Mouse (Mus musculus): ENCODE measurements around the gene Dcst1. TPM values are rescaled to one million over a fixed set of nuclear protein-coding genes. Genes with fewer than 3 reads are reported as not detected.

Dcst1 gene
- polyA plus RNA-seq (2012; fragmentation: generic; extraction: Trizol): 0.20 TPM
- long read RNA-seq, experiment 1: 0 reads
- long read RNA-seq, experiment 2: 0 reads

GRCm38 (mm10) chr3:89365153-89365485 lies at the start of gene Dcst1:
Gene Dcst1, minus strand, starts transcription at chr3:89365253.
- H3K79me3 ChIP-seq (ENCODE audit: low read depth): no peaks in the 10 kb centered on the region
- no peak within 1 kb of the TSS for H3K4me3 ChIP-seq (ENCODE audit: insufficient read depth, poor library complexity, severe bottlenecking)
- no peaks in the 10 kb centered on the region for H3K36me3 ChIP-seq (ENCODE audit: control insufficient read depth, insufficient read depth)
- H3K79me2 ChIP-seq (ENCODE audit: control insufficient read depth, insufficient read depth): no peaks in the 10 kb centered on the region
- peaks cover 41% of the 10 kb centered on the region for H3K27me3 ChIP-seq (ENCODE audit: control insufficient read depth, insufficient read depth, insufficient read length)
- TF ChIP-seq FOSL1 (IDR thresholded peaks at IDR 0.05; ENCODE audit: insufficient read depth, low read length, poor library complexity, severe bottlenecking): no peak
- no peak for TF ChIP-seq CTCF (IDR thresholded peaks at IDR 0.05; ENCODE audit: control insufficient read depth, insufficient read depth, insufficient read length)
- TF ChIP-seq USF1 (IDR thresholded peaks at IDR 0.05; ENCODE audit: low read depth): no peak
- no peak for TF ChIP-seq CEBPB (IDR thresholded peaks at IDR 0.05; ENCODE audit: low read depth)
- TF ChIP-seq MAX (IDR thresholded peaks at IDR 0.05): no peak
- TF ChIP-seq MYOG (IDR thresholded peaks at IDR 0.05; ENCODE audit: control insufficient read depth, extremely low read depth, insufficient read length): no peak
- no peak for TF ChIP-seq MYOD1 (IDR thresholded peaks at IDR 0.05; ENCODE audit: control insufficient read depth, insufficient read length, low read depth)
- no peak within 1 kb of the TSS for H3ac ChIP-seq (ENCODE audit: control insufficient read depth, insufficient read length, low read depth)

- H3K79me3 ChIP-seq (ENCODE audit: low read depth): peaks cover 20% of the 10 kb centered on the region
- H3K36me3 ChIP-seq (ENCODE audit: control insufficient read depth, insufficient read depth): peaks cover 41% of the 10 kb centered on the region
- TF ChIP-seq FOSL1 (IDR thresholded peaks at IDR 0.05; ENCODE audit: insufficient read depth, low read length, poor library complexity, severe bottlenecking) (no peak), CTCF (IDR thresholded peaks at IDR 0.05; ENCODE audit: control insufficient read depth, insufficient read depth, insufficient read length) (no peak), USF1 (IDR thresholded peaks at IDR 0.05; ENCODE audit: low read depth) (no peak), MYOG (IDR thresholded peaks at IDR 0.05; ENCODE audit: control insufficient read depth, extremely low read depth, insufficient read length) (no peak), MAX (IDR thresholded peaks at IDR 0.05) (no peak), MYOD1 (IDR thresholded peaks at IDR 0.05; ENCODE audit: control insufficient read depth, insufficient read length, low read depth) (no peak), CEBPB (IDR thresholded peaks at IDR 0.05; ENCODE audit: low read depth) (no peak)
- no peaks in the 10 kb centered on the region for H3K27me3 ChIP-seq (ENCODE audit: control insufficient read depth, insufficient read depth, insufficient read length)
- peak within 1 kb of the TSS; percentile 37 for H3K4me3 ChIP-seq (ENCODE audit: insufficient read depth, poor library complexity, severe bottlenecking)
- H3K79me2 ChIP-seq (ENCODE audit: control insufficient read depth, insufficient read depth): peaks cover 30% of the 10 kb centered on the region
- H3ac ChIP-seq (ENCODE audit: control insufficient read depth, insufficient read length, low read depth): peak within 1 kb of the TSS; percentile 75
Observed at GRCm38 (mm10) chr3:89411490-89412393, 46.7 kb upstream of the Dcst1 start, which contains the start of gene Flad1. Gene Flad1, minus strand, starts transcription at chr3:89411870.

DNA sequence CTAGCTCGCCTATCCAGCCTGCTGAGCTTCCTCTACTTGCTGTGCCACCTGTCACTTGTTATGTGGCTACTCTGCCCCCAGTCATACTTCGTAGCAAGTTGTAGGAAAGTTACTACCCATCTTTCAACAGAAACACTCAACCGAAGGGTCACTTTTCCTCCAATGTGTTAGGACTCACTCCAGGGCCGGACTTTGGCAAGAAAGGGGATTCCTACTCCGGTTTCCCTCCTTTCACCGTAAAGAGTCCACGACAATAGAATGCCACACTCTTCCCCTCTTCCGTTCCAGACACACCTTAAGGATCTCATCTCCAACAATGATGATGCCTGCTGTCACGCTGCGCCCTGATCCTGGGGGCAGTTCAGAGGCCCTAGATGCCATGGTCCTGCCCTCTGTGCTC lies 45.8 kb upstream of the Dcst1 start:
- peak overlapping the region; percentile 41 for H3ac ChIP-seq (ENCODE audit: control insufficient read depth, insufficient read length, low read depth)
- H3K79me3 ChIP-seq (ENCODE audit: low read depth): peaks cover 11% of the 10 kb centered on the region
- TF ChIP-seq USF1 (IDR thresholded peaks at IDR 0.05; ENCODE audit: low read depth) (no peak), CEBPB (IDR thresholded peaks at IDR 0.05; ENCODE audit: low read depth) (no peak), MYOD1 (IDR thresholded peaks at IDR 0.05; ENCODE audit: control insufficient read depth, insufficient read length, low read depth) (no peak), MAX (IDR thresholded peaks at IDR 0.05) (no peak)
- peaks cover 21% of the 10 kb centered on the region for H3K79me2 ChIP-seq (ENCODE audit: control insufficient read depth, insufficient read depth)
- H3K4me3 ChIP-seq (ENCODE audit: insufficient read depth, poor library complexity, severe bottlenecking): peak overlapping the region; percentile 37
- peaks cover 32% of the 10 kb centered on the region for H3K36me3 ChIP-seq (ENCODE audit: control insufficient read depth, insufficient read depth)
- no peaks in the 10 kb centered on the region for H3K27me3 ChIP-seq (ENCODE audit: control insufficient read depth, insufficient read depth, insufficient read length)

DNA sequence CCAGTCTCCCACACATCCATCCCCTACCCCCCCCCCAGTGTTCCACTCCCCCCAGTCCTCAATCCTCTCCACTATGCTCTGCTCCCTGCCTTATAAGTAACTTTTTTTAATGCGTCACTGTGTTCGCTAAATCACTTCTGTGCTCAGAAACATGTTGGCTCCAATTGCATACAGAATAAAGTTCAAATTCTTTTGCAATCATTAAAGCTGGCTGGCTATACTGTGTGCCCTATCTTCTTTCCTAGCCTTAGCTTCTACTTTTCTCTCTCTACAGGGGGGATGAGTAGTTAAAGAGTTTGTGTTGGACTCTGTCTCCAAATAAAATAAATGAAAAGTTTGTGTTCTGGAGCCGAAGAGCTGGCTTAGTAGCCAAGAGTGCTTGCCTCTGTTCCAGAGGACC lies 44.6 kb upstream of the Dcst1 start:
- no peaks in the 10 kb centered on the region for H3K27me3 ChIP-seq (ENCODE audit: control insufficient read depth, insufficient read depth, insufficient read length)
- H3K36me3 ChIP-seq (ENCODE audit: control insufficient read depth, insufficient read depth): peaks cover 26% of the 10 kb centered on the region
- H3K79me3 ChIP-seq (ENCODE audit: low read depth): peaks cover under 1% of the 10 kb centered on the region
- H3ac ChIP-seq (ENCODE audit: control insufficient read depth, insufficient read length, low read depth): no peak overlapping the region
- no peak overlapping the region for H3K4me3 ChIP-seq (ENCODE audit: insufficient read depth, poor library complexity, severe bottlenecking)
- no peak for TF ChIP-seq MAX (IDR thresholded peaks at IDR 0.05)
- TF ChIP-seq USF1 (IDR thresholded peaks at IDR 0.05; ENCODE audit: low read depth): no peak
- TF ChIP-seq MYOG (IDR thresholded peaks at IDR 0.05; ENCODE audit: control insufficient read depth, extremely low read depth, insufficient read length): no peak
- no peak for TF ChIP-seq MYOD1 (IDR thresholded peaks at IDR 0.05; ENCODE audit: control insufficient read depth, insufficient read length, low read depth)
- TF ChIP-seq CEBPB (IDR thresholded peaks at IDR 0.05; ENCODE audit: low read depth): no peak
- peaks cover 9% of the 10 kb centered on the region for H3K79me2 ChIP-seq (ENCODE audit: control insufficient read depth, insufficient read depth)

DNA sequence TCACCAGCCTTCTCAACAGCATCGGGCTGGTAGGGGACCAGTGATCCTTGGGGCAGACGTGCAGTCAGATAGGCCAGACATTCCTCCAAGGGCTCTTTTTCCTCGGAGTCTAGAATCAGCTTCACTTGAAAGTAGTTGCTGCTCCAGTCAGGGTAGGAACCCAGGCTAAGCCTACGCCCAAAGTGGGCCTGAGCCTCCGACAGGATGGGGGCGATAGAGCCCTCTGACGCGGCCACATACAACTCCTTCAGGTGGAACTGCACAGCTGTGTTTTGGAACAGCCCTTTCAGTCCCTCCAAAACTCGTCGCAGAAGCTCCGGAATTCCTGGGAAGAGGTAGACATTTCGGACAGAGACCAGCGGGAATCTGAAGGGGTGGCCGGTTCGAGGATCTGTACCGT lies 43.4 kb upstream of the Dcst1 start:
- no peaks in the 10 kb centered on the region for H3K27me3 ChIP-seq (ENCODE audit: control insufficient read depth, insufficient read depth, insufficient read length)
- H3K79me3 ChIP-seq (ENCODE audit: low read depth): no peaks in the 10 kb centered on the region
- H3ac ChIP-seq (ENCODE audit: control insufficient read depth, insufficient read length, low read depth): no peak overlapping the region
- no peak overlapping the region for H3K4me3 ChIP-seq (ENCODE audit: insufficient read depth, poor library complexity, severe bottlenecking)
- peaks cover 7% of the 10 kb centered on the region for H3K79me2 ChIP-seq (ENCODE audit: control insufficient read depth, insufficient read depth)
- peaks cover 13% of the 10 kb centered on the region for H3K36me3 ChIP-seq (ENCODE audit: control insufficient read depth, insufficient read depth)
- no peak for TF ChIP-seq MYOG (IDR thresholded peaks at IDR 0.05; ENCODE audit: control insufficient read depth, extremely low read depth, insufficient read length)
- no peak for TF ChIP-seq MYOD1 (IDR thresholded peaks at IDR 0.05; ENCODE audit: control insufficient read depth, insufficient read length, low read depth)
- no peak for TF ChIP-seq FOSL1 (IDR thresholded peaks at IDR 0.05; ENCODE audit: insufficient read depth, low read length, poor library complexity, severe bottlenecking)
- no peak for TF ChIP-seq USF1 (IDR thresholded peaks at IDR 0.05; ENCODE audit: low read depth)
- no peak for TF ChIP-seq CTCF (IDR thresholded peaks at IDR 0.05; ENCODE audit: control insufficient read depth, insufficient read depth, insufficient read length)
- no peak for TF ChIP-seq CEBPB (IDR thresholded peaks at IDR 0.05; ENCODE audit: low read depth)
- TF ChIP-seq MAX (IDR thresholded peaks at IDR 0.05): no peak
